Mouse (Mus musculus) mesoderm, embryonic 11.5 days (tissue): ENCODE data around the gene Zfp239.

Experiments
- DNase-seq: peaks from one replicate; pipeline ENCODE4 v3.0.0-alpha.2; 2012; ENCODE audit warnings: low read depth, low spot score

Gene Zfp239

DNA sequence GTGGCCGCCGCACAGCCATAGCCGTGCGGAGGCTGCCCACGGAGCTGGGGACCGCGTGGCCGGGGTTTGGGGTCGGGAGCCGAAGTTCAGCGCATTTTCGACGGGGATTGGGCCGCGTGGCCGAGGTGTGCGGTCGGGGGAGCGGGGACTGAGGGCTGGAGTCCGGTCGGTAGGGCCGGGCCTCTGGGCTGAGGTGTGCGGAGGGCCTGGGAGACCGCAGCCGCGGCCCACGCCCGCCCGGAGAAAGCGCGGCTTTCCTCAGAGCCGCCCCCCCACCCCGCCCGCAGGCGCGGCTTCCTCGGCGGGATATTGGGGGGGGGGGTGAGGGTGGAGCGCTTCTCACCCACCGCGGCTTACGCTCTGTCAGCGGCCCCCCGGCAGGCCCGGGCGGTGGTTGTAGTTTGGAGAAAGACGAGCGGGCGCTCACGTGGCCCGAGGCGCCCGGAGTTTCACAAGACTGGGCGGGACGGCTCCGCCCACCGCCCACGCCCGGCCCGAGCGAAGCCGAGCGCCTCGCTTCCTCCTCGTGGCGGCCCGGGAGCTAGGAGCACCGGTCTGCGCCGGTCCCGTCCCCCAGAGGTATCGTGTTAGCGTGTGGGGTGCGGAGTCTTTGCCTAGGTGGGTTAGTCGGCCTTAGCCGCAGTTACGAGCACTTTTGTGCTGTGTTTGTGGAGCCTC is 45.5 kb downstream of the Zfp239 start:
- peak; percentile 92 for DNase-seq

DNA sequence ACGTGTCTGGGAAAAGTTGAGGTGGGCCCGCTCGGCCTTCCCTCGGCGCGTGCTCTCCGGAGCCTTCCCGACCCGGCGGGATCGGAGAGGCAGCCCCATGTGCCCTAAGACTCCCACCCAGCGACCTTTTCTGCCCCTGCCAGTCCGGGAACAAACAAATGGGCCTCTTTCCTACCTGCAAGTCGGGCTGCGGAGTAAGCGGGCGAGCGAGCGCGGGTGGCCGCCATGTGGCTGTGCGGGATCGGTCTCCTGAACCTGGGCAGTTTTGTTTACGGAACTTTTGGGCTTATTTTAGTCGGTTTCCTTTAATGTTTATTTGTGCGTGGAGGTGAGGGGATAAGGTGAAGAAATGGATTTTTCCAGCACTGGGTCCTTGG is 46.1 kb downstream of the Zfp239 start:
- peak; percentile 23 for DNase-seq

DNA sequence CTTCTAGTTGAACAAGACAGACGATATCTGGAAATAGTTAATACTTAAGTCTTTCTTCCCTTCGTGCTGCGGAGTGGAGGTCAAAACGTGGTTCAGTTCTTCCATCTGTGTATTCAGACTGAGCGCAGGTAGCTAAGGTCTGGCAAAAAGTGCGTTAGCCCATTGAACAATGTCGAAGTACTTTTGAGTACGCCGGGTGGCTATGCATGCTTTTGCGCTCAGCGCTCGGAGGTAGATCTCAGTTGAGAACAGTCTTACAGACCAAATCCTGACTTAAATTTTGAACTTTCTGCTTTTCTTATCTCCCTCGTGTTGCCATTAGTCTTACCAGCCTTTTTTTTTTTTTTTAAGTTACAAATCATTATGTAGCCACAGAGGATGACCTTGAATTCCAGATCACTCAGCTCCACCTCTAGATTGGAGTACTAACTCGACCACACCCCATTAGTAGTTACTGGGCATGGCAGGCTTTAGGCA is 46.6 kb downstream of the Zfp239 start:
- DNase-seq, result peak; percentile 21

DNA sequence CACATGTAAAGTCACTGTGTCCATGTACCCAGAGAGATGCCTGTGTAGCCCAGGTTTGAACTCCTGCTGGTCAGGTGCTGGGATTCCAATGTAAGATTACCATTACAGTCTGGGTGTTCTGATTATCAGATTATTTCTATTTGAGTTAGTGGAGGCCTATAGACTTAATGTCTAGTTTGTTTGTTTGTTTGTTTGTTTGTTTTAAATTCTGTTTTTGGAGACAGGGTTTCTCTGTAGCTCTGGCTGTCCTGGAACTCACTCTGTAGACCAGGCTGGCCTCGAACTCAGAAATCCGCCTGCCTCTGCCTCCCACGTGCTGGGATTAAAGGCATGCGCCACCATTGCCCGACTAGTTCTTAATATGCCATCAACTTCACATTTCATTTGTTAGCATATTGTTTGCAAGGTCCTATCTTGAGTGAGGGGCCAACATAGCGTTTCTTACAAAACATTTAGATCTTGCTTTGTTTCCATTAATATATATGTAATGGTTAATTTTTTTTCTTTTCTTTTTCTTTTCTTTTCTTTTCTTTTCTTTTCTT is 48.3 kb downstream of the Zfp239 start:
- DNase-seq, result no peak

DNA sequence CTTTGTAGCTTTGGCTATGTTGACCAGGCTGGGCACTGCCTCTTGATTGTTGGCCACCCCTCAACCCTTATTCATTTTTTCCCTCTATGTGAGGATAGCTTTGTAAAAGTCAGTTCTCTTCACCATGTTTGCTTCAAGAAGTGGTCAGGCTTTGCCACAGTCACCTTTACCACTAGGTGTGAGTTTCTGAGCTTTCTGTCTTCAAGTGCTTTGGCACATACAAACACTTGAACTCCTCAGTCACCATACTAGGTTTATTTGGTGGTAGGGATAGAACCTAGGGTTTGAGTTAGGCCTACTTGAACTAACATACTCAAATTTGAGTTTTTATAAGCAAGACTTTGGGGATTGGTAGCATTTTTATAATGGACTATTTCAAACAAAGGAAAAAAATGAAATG is 52.6 kb downstream of the Zfp239 start:
- no peak for DNase-seq

DNA sequence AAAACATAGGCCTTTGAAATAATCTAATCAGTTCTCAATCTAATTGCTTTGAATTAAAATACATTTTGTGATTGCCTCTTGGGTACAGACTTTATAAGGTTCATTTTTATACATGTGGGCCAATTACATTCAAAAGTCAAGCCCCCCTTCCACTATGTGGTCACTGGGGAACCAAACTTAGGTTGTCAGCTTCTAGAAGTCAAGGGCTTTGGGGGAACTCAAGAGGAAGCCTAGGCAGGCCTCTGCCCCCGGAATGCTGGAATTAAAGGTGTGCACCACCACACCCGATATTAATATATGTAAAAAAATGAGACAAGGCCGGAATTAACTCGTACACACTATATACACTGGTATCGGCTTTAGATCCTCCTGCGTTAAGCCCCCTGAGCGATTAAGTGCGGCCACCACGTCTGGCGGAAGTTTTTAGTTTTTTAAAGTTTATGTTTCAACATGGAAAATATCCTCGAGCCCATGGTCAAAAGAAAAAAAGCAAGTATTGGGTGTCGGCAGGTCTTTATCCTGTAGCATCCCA is 54.4 kb downstream of the Zfp239 start:
- no peak for DNase-seq

DNA sequence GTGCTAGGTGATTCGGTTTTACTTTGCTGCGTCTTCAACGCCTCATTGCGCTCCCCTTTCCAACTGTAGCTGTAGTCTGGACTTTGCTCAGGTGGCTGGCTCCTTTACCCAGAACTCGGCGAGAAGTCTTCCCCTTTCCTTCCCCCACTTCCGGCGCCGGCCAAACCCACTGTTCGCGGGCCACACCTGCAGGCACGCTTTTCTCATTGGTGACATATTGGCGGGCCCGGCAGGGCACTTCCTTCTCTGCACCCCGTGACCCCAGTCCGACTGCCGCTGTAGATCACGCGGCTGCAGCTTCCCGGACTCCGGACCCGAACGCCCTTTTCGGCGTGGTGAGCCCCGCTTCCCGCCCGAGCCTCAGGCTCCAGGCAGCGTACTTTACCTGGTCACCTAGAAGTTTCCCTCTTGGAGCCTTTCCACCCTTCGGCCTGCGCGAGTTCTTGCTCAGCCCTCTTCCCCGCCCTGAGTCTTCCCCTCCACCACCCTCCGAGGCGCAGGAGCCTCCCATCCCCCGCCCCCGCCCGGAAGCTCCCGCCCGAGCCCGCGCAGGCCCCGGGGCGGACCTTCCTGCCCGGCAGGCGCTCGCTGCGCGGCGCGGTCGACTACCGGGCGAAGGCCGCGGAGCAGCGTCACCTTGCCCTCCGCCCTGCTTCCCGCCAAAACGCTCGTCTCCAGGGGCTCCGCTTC is 55.0 kb downstream of the Zfp239 start:
- DNase-seq, result peak; percentile 78

DNA sequence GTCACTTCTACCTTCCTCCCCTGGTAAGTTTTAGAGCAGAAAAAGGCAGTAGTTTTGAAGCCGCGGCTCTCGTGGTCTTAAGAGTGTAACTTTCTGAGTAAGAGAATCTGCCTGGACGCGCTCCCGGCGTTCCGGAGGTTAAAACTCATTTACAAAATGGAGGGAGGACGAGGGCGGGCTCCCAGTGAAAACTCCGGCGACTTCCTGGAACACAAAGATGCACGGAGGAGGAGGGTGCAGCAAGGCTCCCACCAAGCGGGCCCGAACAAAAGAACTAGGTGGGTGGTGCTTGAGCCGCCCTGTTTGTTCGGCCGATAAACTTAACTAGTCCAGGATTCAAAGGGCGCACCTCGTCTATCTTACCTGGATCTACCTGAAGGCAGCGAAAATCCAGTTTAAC is 55.7 kb downstream of the Zfp239 start:
- DNase-seq, result peak; percentile 72

DNA sequence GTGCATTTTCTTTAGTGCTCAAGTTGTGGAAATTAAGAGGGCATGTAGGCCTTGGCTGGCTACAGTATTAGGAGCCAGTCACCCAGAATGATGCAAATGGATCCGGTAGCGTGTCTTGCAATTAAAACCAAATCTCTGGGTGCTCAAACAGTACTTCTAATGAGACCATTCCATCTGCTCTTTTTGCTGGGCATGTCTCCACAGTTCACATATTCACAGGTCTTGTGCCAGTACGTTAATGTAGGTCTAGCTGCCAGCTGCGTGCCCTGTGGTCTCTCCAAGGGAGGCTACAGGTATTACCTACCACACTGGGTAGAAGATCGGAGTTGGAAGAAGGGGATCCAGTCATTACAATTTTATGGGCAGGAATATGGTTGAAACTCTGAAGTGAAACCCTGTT is 56.1 kb downstream of the Zfp239 start:
- no peak for DNase-seq

DNA sequence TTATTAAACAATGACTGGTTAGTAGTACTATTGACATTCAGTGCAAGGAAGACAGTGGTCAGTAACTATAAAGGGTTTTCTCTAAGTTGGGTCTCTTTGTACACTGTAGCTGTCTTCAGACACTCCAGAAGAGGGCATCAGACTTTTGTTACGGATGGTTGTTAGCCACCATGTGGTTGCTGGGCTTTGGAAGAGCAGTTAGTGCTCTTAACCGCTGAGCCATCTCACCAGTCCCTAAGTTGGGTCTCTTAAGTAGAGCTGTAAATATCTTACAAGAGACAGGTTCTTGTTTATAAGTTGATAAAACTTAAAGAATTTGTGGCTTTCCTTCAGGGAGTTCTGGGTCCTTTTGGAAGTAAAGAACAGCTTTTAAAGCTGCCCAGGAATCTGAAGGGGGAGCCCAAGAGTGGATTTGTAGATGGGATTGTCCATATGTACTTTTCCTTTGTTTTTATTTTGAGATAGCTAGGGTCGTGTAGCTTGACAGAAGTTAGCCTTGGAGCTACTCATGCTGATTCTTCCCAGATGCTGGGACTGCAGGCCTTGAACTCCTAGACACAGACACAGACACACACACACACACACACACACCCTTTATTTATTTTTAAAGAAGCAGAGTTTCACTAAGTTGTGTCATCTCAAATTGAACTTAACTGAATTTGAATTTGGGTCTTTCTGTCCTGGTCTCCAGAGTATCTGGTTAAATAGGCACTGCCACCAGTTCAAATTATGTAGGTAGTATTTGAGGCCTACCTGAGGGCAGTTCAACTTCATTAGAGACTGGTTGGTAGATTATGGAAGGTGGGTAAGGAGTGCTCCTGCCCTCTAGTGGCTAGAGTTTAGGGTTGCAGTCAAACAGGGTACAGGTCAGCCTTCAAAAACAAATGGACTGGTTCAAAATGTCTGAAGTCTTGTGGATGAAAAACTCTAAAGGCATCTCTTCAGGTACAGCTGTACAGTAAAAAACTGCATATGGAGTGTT is 59.0 kb downstream of the Zfp239 start:
- peak; percentile 64 for DNase-seq

DNA sequence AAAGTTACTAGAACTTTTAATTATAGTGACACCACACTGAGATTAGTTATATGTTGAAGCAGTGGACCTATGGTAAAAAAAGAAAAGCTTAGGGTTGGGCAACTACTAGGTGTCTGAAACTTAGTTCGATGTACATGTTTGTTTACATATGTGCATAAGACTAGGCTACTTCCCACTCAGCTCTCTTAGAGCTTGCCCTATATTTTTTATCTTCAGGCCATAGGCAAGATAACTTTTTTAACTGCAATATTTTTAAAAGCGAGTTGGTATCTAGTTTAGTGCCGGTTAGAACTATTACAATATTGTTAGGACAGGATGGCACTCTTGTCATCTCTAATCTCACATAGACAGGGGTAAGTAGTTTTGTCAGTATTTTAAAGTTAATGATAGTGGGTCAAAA is 60.1 kb downstream of the Zfp239 start:
- DNase-seq, result no peak
